Mouse (Mus musculus) olfactory bulb, adult 2 months (tissue): Measurements from ENCODE around the gene Tipin.

ENCODE experiments used
- CTCF ChIP-seq: fragments of 200-500 bp; IDR thresholded peaks from 2 replicates; pipeline ENCODE4 v1.5.1; 2012; ENCODE audit warnings: low read depth, mild to moderate bottlenecking, low read length, moderate library complexity; ENCODE audit not compliant: insufficient read depth
- POLR2A ChIP-seq: fragments of 200-500 bp; IDR thresholded peaks from 2 replicates; pipeline ENCODE4 v1.6.1; 2012; ENCODE audit warnings: mild to moderate bottlenecking, low read depth, low read length, moderate library complexity; ENCODE audit not compliant: insufficient read depth

DNA sequence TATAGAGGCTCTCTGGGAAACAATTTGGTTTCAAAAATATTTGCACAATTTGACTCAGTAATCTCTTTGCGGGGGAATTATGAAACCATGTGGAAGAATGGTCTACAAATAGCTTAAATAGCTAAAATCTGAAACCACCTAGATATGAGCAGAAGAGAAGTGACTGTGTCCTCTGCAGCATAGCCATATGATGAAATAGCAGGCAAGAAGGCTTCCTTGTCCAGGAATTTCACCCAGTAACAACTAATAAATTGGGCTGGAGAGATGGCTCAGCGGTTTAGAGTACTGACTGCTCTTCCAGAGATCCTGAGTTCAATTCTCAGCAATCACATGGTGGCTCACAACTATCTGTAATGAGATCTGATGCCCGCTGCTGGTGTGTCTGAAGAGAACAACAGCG is 20.4 kb upstream of the Tipin start:
- TF ChIP-seq POLR2A (no peak), CTCF (no peak)
